Mouse (Mus musculus) kidney, adult 2 months (tissue): ENCODE measurements at regions not wholly inside any gene's neighbourhood (a gene's known extent, or its start where the extent isn't known, plus 50 kb on each side); places are given as distances from the start of the nearest gene placed in this dataset.

ENCODE experiments used
- CTCF ChIP-seq: fragments of 200-500 bp; conservative IDR thresholded peaks from 2 replicates; pipeline ENCODE4 v1.5.1; 2011; ENCODE audit warnings: low read depth, mild to moderate bottlenecking, control low read depth, low read length, moderate library complexity, mixed read lengths; ENCODE audit not compliant: insufficient read depth, insufficient read length
- POLR2A ChIP-seq: fragments of 200-500 bp; IDR thresholded peaks from one replicate; pipeline ENCODE4 v1.6.1; 2011; ENCODE audit warnings: low read depth, low read length, control low read depth

DNA sequence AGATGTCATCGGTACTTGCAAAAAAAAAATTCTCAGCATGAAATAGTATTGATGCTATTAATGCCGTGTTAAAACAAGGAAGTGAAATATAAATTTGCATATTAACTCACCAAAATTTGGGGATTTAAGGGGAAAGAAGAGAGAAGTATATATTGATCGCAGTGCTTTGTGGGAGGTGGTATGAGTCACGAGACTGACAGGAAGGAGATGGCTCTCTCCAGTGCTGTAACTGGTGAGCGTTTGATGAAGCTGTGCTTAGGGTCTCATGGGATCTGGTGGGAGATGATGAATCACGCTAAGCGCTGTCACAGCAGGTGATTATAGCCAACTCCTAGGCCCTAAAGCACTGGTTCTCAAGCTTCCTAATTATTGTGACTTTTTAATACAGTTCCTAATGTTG, 133.8 kb upstream of the Atxn1 start:
- no peak for TF ChIP-seq CTCF
- TF ChIP-seq POLR2A, result no peak
